Mouse (Mus musculus) cerebellum, adult 11-12 months (tissue): ENCODE data around the gene Strn4.
A peak's percentile ranks its signal among the peaks of the same experiment; 100 is the strongest.

Source experiments
- DNase-seq: peaks from one replicate; pipeline ENCODE4 v3.0.0; 2022

The Strn4 gene

GRCm38 (mm10) chr7:16815351-16815941 is at the start of gene Strn4:
TSS of gene Strn4 (plus strand) at chr7:16815889.
- peak; percentile 54 for DNase-seq

GRCm38 (mm10) chr7:16766443-16766842 is 49.2 kb upstream of the Strn4 start:
- no peak for DNase-seq

GRCm38 (mm10) chr7:16775888-16776287 is 39.8 kb upstream of the Strn4 start:
- no peak for DNase-seq

GRCm38 (mm10) chr7:16780076-16780475 is 35.6 kb upstream of the Strn4 start:
- no peak for DNase-seq

GRCm38 (mm10) chr7:16780825-16781554 is 34.7 kb upstream of the Strn4 start, which contains the start of gene Slc1a5:
TSS of gene Slc1a5 (plus strand) at chr7:16781340.
- peak; percentile 34 for DNase-seq

- no peak for DNase-seq
These were observed 34.2 kb upstream of the Strn4 start for GRCm38 (mm10) chr7:16781555-16781815.

- DNase-seq: no peak
These were observed 33.7 kb upstream of the Strn4 start for GRCm38 (mm10) chr7:16781816-16782554.

GRCm38 (mm10) chr7:16782555-16783125 is 33.0 kb upstream of the Strn4 start:
- DNase-seq: no peak

GRCm38 (mm10) chr7:16783224-16783688 is 32.4 kb upstream of the Strn4 start:
- DNase-seq: no peak

GRCm38 (mm10) chr7:16783758-16784415 is 31.8 kb upstream of the Strn4 start:
- no peak for DNase-seq

- no peak for DNase-seq
These were observed 31.2 kb upstream of the Strn4 start for GRCm38 (mm10) chr7:16784498-16784976.

GRCm38 (mm10) chr7:16785541-16786083 is 30.1 kb upstream of the Strn4 start:
- DNase-seq: no peak

- no peak for DNase-seq
These were observed 23.4 kb upstream of the Strn4 start for GRCm38 (mm10) chr7:16792316-16792715.

- no peak for DNase-seq
These were observed 22.5 kb upstream of the Strn4 start for GRCm38 (mm10) chr7:16793010-16793725.

- DNase-seq: no peak
These were observed 20.8 kb upstream of the Strn4 start for GRCm38 (mm10) chr7:16794886-16795285.

- DNase-seq: no peak
These were observed 11.2 kb upstream of the Strn4 start for GRCm38 (mm10) chr7:16804409-16805028.

GRCm38 (mm10) chr7:16807936-16808335 is 7.8 kb upstream of the Strn4 start:
- no peak for DNase-seq

GRCm38 (mm10) chr7:16808647-16809046 is 7.0 kb upstream of the Strn4 start:
- peak; percentile 27 for DNase-seq

GRCm38 (mm10) chr7:16809739-16810138 is 6.0 kb upstream of the Strn4 start:
- peak; percentile 72 for DNase-seq

GRCm38 (mm10) chr7:16810399-16810919 is 5.2 kb upstream of the Strn4 start:
- DNase-seq: peak; percentile 54
